Mouse (Mus musculus): ENCODE results near the gene Eef1akmt3. TPM values are rescaled to one million over a fixed set of nuclear protein-coding genes. Genes with fewer than 3 reads are reported as not detected.
A peak's percentile ranks its signal among the peaks of the same experiment; 100 is the strongest.

The Eef1akmt3 gene
- polyA plus RNA-seq, 2 experiments, result 0.04 to 0.09 TPM

- Histone ChIP-seq H3K27ac (no peak overlapping the region), H3K27me3 (ENCODE audit: control insufficient read depth, insufficient read depth, low read length) (no peaks in the 10 kb centered on the region; the same call in 1 of the 2 replicates), H3K4me3 (ENCODE audit: insufficient read depth in 1 of 2, low read depth in 2 of 2, low read length in 2 of 2) (no peak overlapping the region), H3K9me3 (ENCODE audit: control insufficient read depth, low read length) (no peaks in the 10 kb centered on the region), H3K4me2 (ENCODE audit: low read depth) (no peak overlapping the region), H3K36me3 (replicated peaks; ENCODE audit: control insufficient read depth, insufficient read depth, low read depth) (peaks cover 4% of the 10 kb centered on the region), H3K4me1 (replicated peaks; ENCODE audit: control insufficient read depth in 2 of 2, insufficient read depth in 2 of 2, low read length in 1 of 2) (0 out of 4 replicates have a peak, but pooled peaks cover 0 to 2% of the 10 kb centered on the region in 2 experiments), H3K9ac (replicated peaks) (no peak overlapping the region)
- DNase-seq (ENCODE audit: low read depth in 3 of 3, low spot score in 3 of 3), result no peak
- TF ChIP-seq CTCF (IDR thresholded peaks at IDR 0.05; ENCODE audit: low read depth), result no peak
- no peak for TF ChIP-seq EP300 (IDR thresholded peaks at IDR 0.05; ENCODE audit: low read depth)
- ATAC-seq (ENCODE audit: insufficient read depth), result no peak
- WGBS (ENCODE audit: insufficient replicate concordance), result 56% methylated on average over 8 of the region's 8 CpGs
Measured at GRCm38 (mm10) chr10:127033301-127033741, 8.0 kb downstream of the Eef1akmt3 start.

- DNase-seq (ENCODE audit: low read depth in 3 of 3, low spot score in 3 of 3) (peak; percentile 80 to 84 (median 81)), ATAC-seq (ENCODE audit: insufficient read depth) (peak; percentile 89)
- Histone ChIP-seq H3K27me3 (ENCODE audit: control insufficient read depth, insufficient read depth, low read length) (no peaks in the 10 kb centered on the region), H3K4me2 (ENCODE audit: low read depth) (peak within 1 kb of the TSS; percentile 90), H3K4me1 (replicated peaks; ENCODE audit: control insufficient read depth in 2 of 2, insufficient read depth in 2 of 2, low read length in 1 of 2) (0 out of 4 replicates have a peak, but pooled peaks cover 0 to 2% of the 10 kb centered on the region in 2 experiments), H3K9ac (replicated peaks) (peak within 1 kb of the TSS; percentile 83), H3K27ac (no peak within 1 kb of the TSS; the same call in 1 of the 2 replicates), H3K9me3 (ENCODE audit: control insufficient read depth, low read length) (no peaks in the 10 kb centered on the region), H3K4me3 (ENCODE audit: insufficient read depth in 1 of 2, low read depth in 2 of 2, low read length in 2 of 2) (peak within 1 kb of the TSS; percentile 66 to 87), H3K36me3 (replicated peaks; ENCODE audit: control insufficient read depth, insufficient read depth, low read depth) (peaks cover 9% of the 10 kb centered on the region)
- no peak; the same call in 1 of the 2 replicates for TF ChIP-seq EP300 (IDR thresholded peaks at IDR 0.05; ENCODE audit: low read depth)
- TF ChIP-seq CTCF (IDR thresholded peaks at IDR 0.05; ENCODE audit: low read depth), result peak; percentile 97
- 4% methylated on average over 56 of the region's 56 CpGs for WGBS (ENCODE audit: insufficient replicate concordance)
Measured at GRCm38 (mm10) chr10:127030336-127031296, 10.7 kb downstream of the Eef1akmt3 start, which contains the start of gene Tsfm. TSS of gene Tsfm (minus strand) at chr10:127030840.

- Histone ChIP-seq H3K4me1 (replicated peaks; ENCODE audit: control insufficient read depth in 2 of 2, insufficient read depth in 2 of 2, low read length in 1 of 2) (no peaks in the 10 kb centered on the region), H3K9me3 (ENCODE audit: control insufficient read depth, low read length) (no peaks in the 10 kb centered on the region), H3K9ac (replicated peaks) (no peak overlapping the region), H3K36me3 (replicated peaks; ENCODE audit: control insufficient read depth, insufficient read depth, low read depth) (no peaks in the 10 kb centered on the region), H3K27ac (no peak overlapping the region), H3K27me3 (ENCODE audit: control insufficient read depth, insufficient read depth, low read length) (no peaks in the 10 kb centered on the region), H3K4me2 (ENCODE audit: low read depth) (no peak overlapping the region), H3K4me3 (ENCODE audit: insufficient read depth in 1 of 2, low read depth in 2 of 2, low read length in 2 of 2) (no peak overlapping the region)
- DNase-seq (ENCODE audit: low read depth in 3 of 3, low spot score in 3 of 3) (no peak), ATAC-seq (ENCODE audit: insufficient read depth) (no peak)
- no peak for TF ChIP-seq CTCF (IDR thresholded peaks at IDR 0.05; ENCODE audit: low read depth)
- TF ChIP-seq EP300 (IDR thresholded peaks at IDR 0.05; ENCODE audit: low read depth), result no peak
- 73% methylated on average over 16 of the region's 16 CpGs for WGBS (ENCODE audit: insufficient replicate concordance)
Measured at GRCm38 (mm10) chr10:127018422-127018821, 22.9 kb downstream of the Eef1akmt3 start.

GRCm38 (mm10) chr10:127017071-127017470, 24.2 kb downstream of the Eef1akmt3 start:
- Histone ChIP-seq H3K36me3 (replicated peaks; ENCODE audit: control insufficient read depth, insufficient read depth, low read depth) (no peaks in the 10 kb centered on the region), H3K9me3 (ENCODE audit: control insufficient read depth, low read length) (no peaks in the 10 kb centered on the region), H3K9ac (replicated peaks) (no peak overlapping the region), H3K27me3 (ENCODE audit: control insufficient read depth, insufficient read depth, low read length) (no peaks in the 10 kb centered on the region), H3K4me1 (replicated peaks; ENCODE audit: control insufficient read depth in 2 of 2, insufficient read depth in 2 of 2, low read length in 1 of 2) (no peaks in the 10 kb centered on the region), H3K4me2 (ENCODE audit: low read depth) (no peak overlapping the region), H3K4me3 (ENCODE audit: insufficient read depth in 1 of 2, low read depth in 2 of 2, low read length in 2 of 2) (no peak overlapping the region), H3K27ac (no peak overlapping the region)
- TF ChIP-seq CTCF (IDR thresholded peaks at IDR 0.05; ENCODE audit: low read depth) (no peak), EP300 (IDR thresholded peaks at IDR 0.05; ENCODE audit: low read depth) (no peak)
- no peak for ATAC-seq (ENCODE audit: insufficient read depth)
- WGBS (ENCODE audit: insufficient replicate concordance), result 23% methylated on average over 2 of the region's 2 CpGs
- no peak for DNase-seq (ENCODE audit: low read depth in 3 of 3, low spot score in 3 of 3)

GRCm38 (mm10) chr10:127016488-127016887, 24.8 kb downstream of the Eef1akmt3 start:
- H3K4me2 ChIP-seq (ENCODE audit: low read depth), result no peak overlapping the region
- 49% methylated on average over 5 of the region's 5 CpGs for WGBS (ENCODE audit: insufficient replicate concordance)
- no peaks in the 10 kb centered on the region for H3K4me1 ChIP-seq (replicated peaks; ENCODE audit: control insufficient read depth in 2 of 2, insufficient read depth in 2 of 2, low read length in 1 of 2)
- no peak overlapping the region for H3K4me3 ChIP-seq (ENCODE audit: insufficient read depth in 1 of 2, low read depth in 2 of 2, low read length in 2 of 2)
- no peak overlapping the region for H3K27ac ChIP-seq
- no peaks in the 10 kb centered on the region for H3K27me3 ChIP-seq (ENCODE audit: control insufficient read depth, insufficient read depth, low read length)
- no peak for ATAC-seq (ENCODE audit: insufficient read depth)
- DNase-seq (ENCODE audit: low read depth in 3 of 3, low spot score in 3 of 3), result no peak
- no peak overlapping the region for H3K9ac ChIP-seq (replicated peaks)
- TF ChIP-seq EP300 (IDR thresholded peaks at IDR 0.05; ENCODE audit: low read depth) (no peak), CTCF (IDR thresholded peaks at IDR 0.05; ENCODE audit: low read depth) (peak; percentile 29; the same call in 1 of the 2 replicates)
- H3K9me3 ChIP-seq (ENCODE audit: control insufficient read depth, low read length), result no peaks in the 10 kb centered on the region
- H3K36me3 ChIP-seq (replicated peaks; ENCODE audit: control insufficient read depth, insufficient read depth, low read depth), result no peaks in the 10 kb centered on the region

Measured in liver, embryonic 14.5 days (tissue).